Mouse (Mus musculus) heart, embryonic 10.5 days (tissue): ENCODE measurements at regions not wholly inside any gene's neighbourhood (a gene's known extent, or its start where the extent isn't known, plus 50 kb on each side); places are given as distances from the start of the nearest gene placed in this dataset.
A peak's percentile ranks its signal among the peaks of the same experiment; 100 is the strongest.

Experiments used
- DNase-seq: peaks from one replicate; pipeline ENCODE4 v3.0.0-alpha.2; 2017; ENCODE audit warnings: low spot score
- H3K27ac ChIP-seq: fragments of 300-500 bp; sonication (generic); 2 replicates; pipeline ENCODE4 v1.5.1; 2016; ENCODE audit warnings: mild to moderate bottlenecking
- H3K27me3 ChIP-seq: fragments of 300-500 bp; sonication (generic); 2 replicates; pipeline ENCODE4 v1.6.1; 2016; ENCODE audit warnings: mild to moderate bottlenecking; ENCODE audit not compliant: poor library complexity, insufficient read depth, severe bottlenecking
- H3K36me3 ChIP-seq: fragments of 300-500 bp; sonication (generic); 2 replicates; pipeline ENCODE4 v1.6.1; 2016; ENCODE audit warnings: mild to moderate bottlenecking, moderate library complexity
- H3K4me1 ChIP-seq: fragments of 300-500 bp; sonication (generic); 2 replicates; pipeline ENCODE4 v1.6.1; 2016; ENCODE audit warnings: mild to moderate bottlenecking
- H3K4me3 ChIP-seq: fragments of 300-500 bp; sonication (generic); 2 replicates; pipeline ENCODE4 v1.5.1; 2016; ENCODE audit warnings: mild to moderate bottlenecking, moderate library complexity
- H3K9me3 ChIP-seq: fragments of 300-500 bp; sonication (generic); 2 replicates; pipeline ENCODE4 v1.6.1; 2016; ENCODE audit warnings: mild to moderate bottlenecking, moderate library complexity
- WGBS: fragments of 180-500 bp; shearing (Covaris S2); methylation state at CpG from one replicate; pipeline ENCODE4 v1.1.7; 2016; 5-methylcytosine and 5-hydroxymethylcytosine counted together

- 72% methylated on average over 3 of the region's 3 CpGs for WGBS
- Histone ChIP-seq H3K36me3 (no peaks in the 10 kb centered on the region), H3K4me3 (no peak overlapping the region), H3K4me1 (peaks cover 6% of the 10 kb centered on the region; the same call in 1 of the 2 replicates), H3K27me3 (no peaks in the 10 kb centered on the region), H3K9me3 (no peaks in the 10 kb centered on the region), H3K27ac (no peak overlapping the region)
- no peak for DNase-seq
These were observed 266.8 kb upstream of the Mad2l1 start for GRCm38 (mm10) chr6:66268427-66268826.

GRCm38 (mm10) chr6:66271414-66272206 lies 263.6 kb upstream of the Mad2l1 start:
- Histone ChIP-seq H3K27me3 (no peaks in the 10 kb centered on the region), H3K4me3 (no peak overlapping the region), H3K27ac (no peak overlapping the region), H3K36me3 (no peaks in the 10 kb centered on the region), H3K9me3 (no peaks in the 10 kb centered on the region), H3K4me1 (peaks cover 6% of the 10 kb centered on the region; the same call in 1 of the 2 replicates)
- 51% methylated on average over 6 of the region's 6 CpGs for whole genome bisulfite sequencing
- no peak for DNase-seq

- H3K27ac ChIP-seq: peak overlapping the region; percentile 13; the same call in 1 of the 2 replicates
- no peaks in the 10 kb centered on the region for H3K36me3 ChIP-seq
- no peak overlapping the region for H3K4me3 ChIP-seq
- no peaks in the 10 kb centered on the region for H3K9me3 ChIP-seq
- WGBS: 61% methylated on average over 2 of the region's 2 CpGs
- H3K4me1 ChIP-seq: peaks cover 6% of the 10 kb centered on the region; the same call in 1 of the 2 replicates
- no peak for DNase-seq
- no peaks in the 10 kb centered on the region for H3K27me3 ChIP-seq
These were observed 263.0 kb upstream of the Mad2l1 start for GRCm38 (mm10) chr6:66272216-66272615.

- Histone ChIP-seq H3K27me3 (no peaks in the 10 kb centered on the region), H3K27ac (no peak overlapping the region), H3K4me3 (no peak overlapping the region), H3K36me3 (no peaks in the 10 kb centered on the region), H3K9me3 (no peaks in the 10 kb centered on the region), H3K4me1 (peaks cover 6% of the 10 kb centered on the region; the same call in 1 of the 2 replicates)
- DNase-seq: no peak
- 85% methylated on average over 4 of the region's 4 CpGs for WGBS
These were observed 260.5 kb upstream of the Mad2l1 start for GRCm38 (mm10) chr6:66274737-66275136.

- no peaks in the 10 kb centered on the region for H3K36me3 ChIP-seq
- H3K4me1 ChIP-seq: no peaks in the 10 kb centered on the region
- no peak overlapping the region for H3K27ac ChIP-seq
- no peak for DNase-seq
- H3K4me3 ChIP-seq: no peak overlapping the region
- no peaks in the 10 kb centered on the region for H3K27me3 ChIP-seq
- 82% methylated on average over 8 of the region's 8 CpGs for WGBS
- H3K9me3 ChIP-seq: no peaks in the 10 kb centered on the region
These were observed 254.5 kb upstream of the Mad2l1 start for GRCm38 (mm10) chr6:66280701-66281100.

GRCm38 (mm10) chr6:66282566-66283115 lies 252.5 kb upstream of the Mad2l1 start:
- 81% methylated on average over 6 of the region's 6 CpGs for WGBS
- no peaks in the 10 kb centered on the region for H3K9me3 ChIP-seq
- DNase-seq: no peak
- H3K27ac ChIP-seq: no peak overlapping the region
- H3K27me3 ChIP-seq: no peaks in the 10 kb centered on the region
- H3K4me1 ChIP-seq: no peaks in the 10 kb centered on the region
- H3K36me3 ChIP-seq: no peaks in the 10 kb centered on the region
- no peak overlapping the region for H3K4me3 ChIP-seq

GRCm38 (mm10) chr6:66283521-66283920 lies 251.7 kb upstream of the Mad2l1 start:
- DNase-seq: no peak
- 84% methylated on average over 4 of the region's 4 CpGs for WGBS

GRCm38 (mm10) chr6:66287607-66288006 lies 247.6 kb upstream of the Mad2l1 start:
- Histone ChIP-seq H3K27me3 (no peaks in the 10 kb centered on the region), H3K4me3 (no peak overlapping the region), H3K36me3 (no peaks in the 10 kb centered on the region), H3K27ac (no peak overlapping the region), H3K9me3 (no peaks in the 10 kb centered on the region), H3K4me1 (no peaks in the 10 kb centered on the region)
- no peak for DNase-seq

More at GRCm38 (mm10) chr6:66283521-66283920, 251.7 kb upstream of the Mad2l1 start:
- Histone ChIP-seq H3K4me1 (no peaks in the 10 kb centered on the region), H3K9me3 (no peaks in the 10 kb centered on the region), H3K27me3 (no peaks in the 10 kb centered on the region), H3K36me3 (no peaks in the 10 kb centered on the region), H3K4me3 (no peak overlapping the region), H3K27ac (no peak overlapping the region)

GRCm38 (mm10) chr6:66289196-66289595 lies 246.0 kb upstream of the Mad2l1 start:
- H3K27me3 ChIP-seq: no peaks in the 10 kb centered on the region
- no peaks in the 10 kb centered on the region for H3K36me3 ChIP-seq
- H3K27ac ChIP-seq: no peak overlapping the region
- DNase-seq: no peak
- 42% methylated on average over 3 of the region's 3 CpGs for WGBS
- no peak overlapping the region for H3K4me3 ChIP-seq
- no peaks in the 10 kb centered on the region for H3K9me3 ChIP-seq
- H3K4me1 ChIP-seq: no peaks in the 10 kb centered on the region

- 83% methylated on average over 2 of the region's 2 CpGs for WGBS
- no peak for DNase-seq
- H3K4me1 ChIP-seq: no peaks in the 10 kb centered on the region
- H3K9me3 ChIP-seq: no peaks in the 10 kb centered on the region
- H3K27ac ChIP-seq: no peak overlapping the region
- H3K27me3 ChIP-seq: no peaks in the 10 kb centered on the region
- no peaks in the 10 kb centered on the region for H3K36me3 ChIP-seq
- H3K4me3 ChIP-seq: no peak overlapping the region
These were observed 243.6 kb upstream of the Mad2l1 start for GRCm38 (mm10) chr6:66291576-66291975.

GRCm38 (mm10) chr6:66298056-66298455 lies 237.1 kb upstream of the Mad2l1 start:
- Histone ChIP-seq H3K4me1 (no peaks in the 10 kb centered on the region), H3K9me3 (no peaks in the 10 kb centered on the region), H3K27me3 (no peaks in the 10 kb centered on the region), H3K36me3 (no peaks in the 10 kb centered on the region), H3K27ac (no peak overlapping the region), H3K4me3 (no peak overlapping the region)
- 88% methylated on average over 4 of the region's 4 CpGs for WGBS
- no peak for DNase-seq

- no peaks in the 10 kb centered on the region for H3K9me3 ChIP-seq
- no peaks in the 10 kb centered on the region for H3K4me1 ChIP-seq
- DNase-seq: no peak
- H3K27me3 ChIP-seq: no peaks in the 10 kb centered on the region
- no peak overlapping the region for H3K4me3 ChIP-seq
- H3K27ac ChIP-seq: no peak overlapping the region
- H3K36me3 ChIP-seq: no peaks in the 10 kb centered on the region
These were observed 235.0 kb upstream of the Mad2l1 start for GRCm38 (mm10) chr6:66300189-66300588.

- Histone ChIP-seq H3K9me3 (no peaks in the 10 kb centered on the region), H3K36me3 (no peaks in the 10 kb centered on the region), H3K4me1 (no peaks in the 10 kb centered on the region), H3K27ac (no peak overlapping the region), H3K4me3 (no peak overlapping the region), H3K27me3 (no peaks in the 10 kb centered on the region)
- DNase-seq: no peak
- WGBS: 89% methylated on average over 2 of the region's 2 CpGs
These were observed 190.3 kb upstream of the Mad2l1 start for GRCm38 (mm10) chr6:66344848-66345247.
